Mouse (Mus musculus): ENCODE results near the gene Chga. TPM values are rescaled to one million over a fixed set of nuclear protein-coding genes. Genes with fewer than 3 reads are reported as not detected.

The Chga gene
- polyA plus RNA-seq, 1 experiment from 2014 or later: 24.8 TPM

DNA sequence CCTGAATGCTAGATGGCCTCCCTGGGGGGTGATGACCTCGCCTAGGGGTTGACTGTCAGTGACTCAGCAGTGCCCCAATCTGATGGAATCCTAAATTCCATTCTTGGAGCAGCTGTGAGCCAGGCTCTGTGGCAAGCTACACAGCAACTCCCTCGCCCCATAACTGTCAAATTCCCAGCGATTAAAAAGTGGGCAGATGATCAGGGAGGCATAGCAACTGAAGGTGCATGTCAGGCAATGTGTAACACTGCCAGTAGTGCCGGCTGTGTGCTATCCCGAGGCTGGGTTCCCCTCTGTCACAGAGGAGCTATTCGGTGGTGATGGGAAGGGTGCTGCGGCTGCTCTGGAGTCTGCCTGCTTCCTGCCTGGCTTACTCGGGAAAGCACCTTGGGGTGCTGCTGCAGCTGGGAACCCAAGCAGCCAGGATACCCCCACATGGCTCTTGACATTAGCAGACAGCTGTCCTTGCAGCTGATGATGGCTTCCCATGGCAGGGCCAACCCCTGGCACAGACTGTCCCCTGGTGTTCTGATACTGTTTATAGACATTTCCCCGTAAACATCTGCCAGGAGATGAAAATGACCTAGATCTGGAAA lies 31.6 kb downstream of the Chga start:
- 0 out of 2 replicates have a peak, but pooled peaks cover 2% of the 10 kb centered on the region for H3K36me3 ChIP-seq
- no peak overlapping the region for H3K4me2 ChIP-seq
- no peaks in the 10 kb centered on the region for H3K27me3 ChIP-seq (replicated peaks)
- H3K27ac ChIP-seq: no peak overlapping the region
- no peak overlapping the region for H3K4me3 ChIP-seq (replicated peaks)
- WGBS: 67% methylated on average over 9 of the region's 9 CpGs
- no peak overlapping the region for H3K9ac ChIP-seq
- no peaks in the 10 kb centered on the region for H3K4me1 ChIP-seq
- ATAC-seq (ENCODE audit: insufficient read depth, low FRiP score, low read depth): no peak
- H3K9me3 ChIP-seq: no peaks in the 10 kb centered on the region

DNA sequence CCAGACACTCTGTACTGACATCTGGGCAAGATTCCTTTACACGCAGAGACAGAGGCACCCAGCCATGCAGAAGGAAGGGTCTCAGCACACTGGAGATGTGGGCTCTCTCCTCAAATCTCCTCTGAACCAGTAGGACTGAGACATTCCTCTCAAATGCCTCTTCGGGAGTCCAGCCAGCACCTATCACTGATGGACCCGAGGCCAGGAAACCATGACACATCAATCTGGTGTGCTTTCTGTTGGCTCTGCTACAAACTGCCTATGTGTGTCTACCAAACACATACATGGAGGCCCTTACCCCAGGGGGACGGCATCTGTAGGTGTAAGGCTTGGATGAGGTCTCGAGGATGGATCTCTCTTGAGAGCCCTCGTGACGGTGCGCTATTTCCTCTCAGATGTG lies 32.3 kb downstream of the Chga start:
- H3K27me3 ChIP-seq (replicated peaks): no peaks in the 10 kb centered on the region
- 0 out of 2 replicates have a peak, but pooled peaks cover 2% of the 10 kb centered on the region for H3K36me3 ChIP-seq
- 81% methylated on average over 8 of the region's 8 CpGs for WGBS

DNA sequence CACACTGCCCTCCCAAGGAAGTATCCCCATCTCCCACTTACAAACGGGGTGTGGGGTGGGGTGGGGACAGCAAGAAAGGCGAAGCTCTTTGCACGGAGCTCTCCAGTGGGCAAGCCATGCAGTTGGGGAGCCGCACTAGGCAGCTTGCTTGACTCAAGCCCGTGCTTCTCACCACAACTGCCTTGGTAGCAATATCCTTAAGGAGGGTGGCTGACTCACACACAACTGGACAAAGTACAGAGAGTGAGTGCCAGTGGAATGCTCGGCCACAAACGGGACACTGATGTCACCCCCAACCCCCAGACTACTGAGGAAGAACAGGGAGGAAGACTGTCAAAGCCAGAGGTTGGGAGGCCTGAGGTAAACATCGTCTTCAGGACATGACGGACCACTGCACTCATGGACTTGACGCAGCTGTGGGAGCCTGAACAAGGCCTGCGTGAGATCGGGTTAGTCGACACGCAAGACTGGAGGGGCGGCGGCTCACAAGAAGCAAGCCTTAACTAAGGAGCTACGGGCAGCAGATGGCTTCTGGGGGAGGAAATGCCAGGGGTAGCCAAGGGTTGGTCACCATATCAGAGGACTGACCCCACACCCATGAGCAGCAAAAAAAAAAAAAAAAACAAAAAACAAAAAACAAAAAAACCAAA lies 36.1 kb downstream of the Chga start:
- Histone ChIP-seq H3K27me3 (replicated peaks) (no peaks in the 10 kb centered on the region), H3K4me3 (replicated peaks) (no peak overlapping the region), H3K9me3 (no peaks in the 10 kb centered on the region), H3K9ac (no peak overlapping the region), H3K27ac (no peak overlapping the region), H3K4me2 (no peak overlapping the region), H3K4me1 (peaks cover 9% of the 10 kb centered on the region), H3K36me3 (0 out of 2 replicates have a peak, but pooled peaks cover 2% of the 10 kb centered on the region)
- ATAC-seq (ENCODE audit: insufficient read depth, low FRiP score, low read depth): no peak
- WGBS: 85% methylated on average over 17 of the region's 17 CpGs

More for the DNA sequence above, 32.3 kb downstream of the Chga start:
- ATAC-seq (ENCODE audit: insufficient read depth, low FRiP score, low read depth): no peak
- no peak overlapping the region for H3K4me3 ChIP-seq (replicated peaks)
- H3K9me3 ChIP-seq: no peaks in the 10 kb centered on the region
- no peak overlapping the region for H3K27ac ChIP-seq
- no peak overlapping the region for H3K9ac ChIP-seq
- H3K4me2 ChIP-seq: no peak overlapping the region
- no peaks in the 10 kb centered on the region for H3K4me1 ChIP-seq

DNA sequence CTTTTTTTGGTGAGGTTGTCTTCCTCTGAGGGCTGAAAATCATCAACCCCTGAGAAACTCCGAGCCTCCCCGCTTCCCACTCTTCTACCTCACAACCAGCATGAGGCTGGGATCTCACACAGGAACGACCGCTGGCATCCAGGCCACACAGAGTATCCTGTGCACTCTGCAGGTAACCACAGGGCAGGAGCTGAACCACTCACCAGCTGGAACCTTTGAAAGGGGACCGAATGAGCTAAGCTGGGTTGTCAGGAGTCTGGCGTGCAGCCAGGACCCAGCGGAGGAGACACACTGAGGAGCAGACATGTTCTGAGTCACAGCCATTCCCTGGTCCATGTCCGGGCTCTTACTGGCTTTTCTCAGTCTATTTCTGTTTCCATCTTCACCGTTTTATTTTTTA lies 38.9 kb downstream of the Chga start:
- H3K27ac ChIP-seq: peak overlapping the region; percentile 23; the same call in 1 of the 2 replicates
- no peak overlapping the region for H3K4me2 ChIP-seq
- H3K4me1 ChIP-seq: peaks cover 9% of the 10 kb centered on the region
- ATAC-seq (ENCODE audit: insufficient read depth, low FRiP score, low read depth): no peak
- H3K9me3 ChIP-seq: no peaks in the 10 kb centered on the region
- no peak overlapping the region for H3K4me3 ChIP-seq (replicated peaks)
- no peaks in the 10 kb centered on the region for H3K36me3 ChIP-seq
- no peaks in the 10 kb centered on the region for H3K27me3 ChIP-seq (replicated peaks)
- 42% methylated on average over 9 of the region's 9 CpGs for WGBS
- no peak overlapping the region for H3K9ac ChIP-seq

DNA sequence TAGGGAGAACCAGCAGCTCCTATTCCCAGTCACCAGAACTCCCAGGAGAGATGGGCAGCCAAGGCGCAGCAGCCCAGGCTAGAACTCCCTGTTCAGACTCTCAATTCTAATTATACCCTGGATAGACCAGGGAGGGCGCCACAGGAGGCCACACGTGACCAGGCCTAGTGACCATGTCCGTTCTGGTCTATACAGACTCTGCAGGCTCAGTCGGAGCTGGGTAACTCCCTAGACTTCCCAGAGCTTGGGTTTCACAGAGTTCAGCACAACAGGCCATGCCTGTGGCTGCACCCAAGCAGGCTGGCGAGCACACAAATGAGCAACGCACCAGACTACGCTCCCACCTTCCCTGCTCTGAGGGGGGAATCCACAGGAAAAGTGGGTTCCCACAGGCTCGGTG lies 39.9 kb downstream of the Chga start:
- H3K27me3 ChIP-seq (replicated peaks): no peaks in the 10 kb centered on the region
- no peak overlapping the region for H3K4me2 ChIP-seq
- no peaks in the 10 kb centered on the region for H3K36me3 ChIP-seq
- peak overlapping the region; percentile 23; the same call in 1 of the 2 replicates for H3K27ac ChIP-seq
- no peak overlapping the region for H3K4me3 ChIP-seq (replicated peaks)
- H3K9me3 ChIP-seq: no peaks in the 10 kb centered on the region
- 81% methylated on average over 9 of the region's 9 CpGs for WGBS
- peaks cover 9% of the 10 kb centered on the region for H3K4me1 ChIP-seq
- no peak overlapping the region for H3K9ac ChIP-seq
- ATAC-seq (ENCODE audit: insufficient read depth, low FRiP score, low read depth): no peak

DNA sequence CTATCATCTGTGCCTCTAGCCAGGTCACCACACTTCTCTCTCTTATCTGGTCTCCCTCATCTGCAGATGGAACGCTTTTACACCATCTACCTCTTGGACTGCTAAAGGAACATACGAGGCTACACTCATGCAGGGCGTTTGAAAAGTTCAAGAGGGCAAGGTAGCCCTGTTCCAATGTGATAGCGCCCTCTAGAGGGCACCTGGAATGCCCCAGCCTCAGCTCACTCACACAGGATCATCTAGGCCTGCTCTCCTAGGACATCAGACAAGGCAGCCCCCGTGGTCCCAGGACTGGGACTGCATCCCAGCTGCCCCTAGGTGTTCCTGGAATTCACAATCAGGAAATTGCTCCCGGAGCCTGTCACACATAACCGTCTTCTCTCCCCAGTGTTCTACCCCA lies 41.6 kb downstream of the Chga start:
- Histone ChIP-seq H3K4me3 (replicated peaks) (no peak overlapping the region), H3K27ac (no peak overlapping the region), H3K27me3 (replicated peaks) (no peaks in the 10 kb centered on the region), H3K36me3 (no peaks in the 10 kb centered on the region), H3K9ac (no peak overlapping the region), H3K4me2 (no peak overlapping the region), H3K4me1 (peaks cover 13% of the 10 kb centered on the region), H3K9me3 (no peaks in the 10 kb centered on the region)
- WGBS: 66% methylated on average over 7 of the region's 7 CpGs
- ATAC-seq (ENCODE audit: insufficient read depth, low FRiP score, low read depth): no peak

DNA sequence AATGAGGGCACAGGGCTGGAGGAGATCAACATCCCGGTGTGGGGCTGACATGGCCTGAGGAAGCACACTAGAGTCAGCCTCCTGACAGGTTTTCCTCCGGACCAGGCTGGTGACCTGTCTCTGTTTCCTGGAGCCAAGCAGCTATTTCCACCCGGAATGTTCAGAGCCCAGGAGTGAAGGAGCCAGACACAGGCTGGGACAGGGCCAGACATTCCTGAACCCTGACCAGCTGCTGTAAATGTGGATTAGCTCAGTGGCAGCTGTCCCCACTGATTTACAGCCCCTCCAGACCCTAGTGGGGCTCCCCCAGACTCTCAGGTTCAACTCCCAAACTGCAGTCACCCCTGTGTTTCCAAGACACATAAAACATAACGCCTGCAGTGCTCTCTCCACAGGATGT lies 42.7 kb downstream of the Chga start:
- H3K9me3 ChIP-seq: no peaks in the 10 kb centered on the region
- peak overlapping the region; percentile 57 for H3K27ac ChIP-seq
- H3K4me2 ChIP-seq: no peak overlapping the region
- WGBS: 34% methylated on average over 4 of the region's 4 CpGs
- no peaks in the 10 kb centered on the region for H3K36me3 ChIP-seq
- peaks cover 16% of the 10 kb centered on the region for H3K4me1 ChIP-seq
- H3K4me3 ChIP-seq (replicated peaks): no peak overlapping the region
- no peaks in the 10 kb centered on the region for H3K27me3 ChIP-seq (replicated peaks)
- H3K9ac ChIP-seq: no peak overlapping the region
- ATAC-seq (ENCODE audit: insufficient read depth, low FRiP score, low read depth): peak; percentile 56; the same call in 1 of the 2 replicates

DNA sequence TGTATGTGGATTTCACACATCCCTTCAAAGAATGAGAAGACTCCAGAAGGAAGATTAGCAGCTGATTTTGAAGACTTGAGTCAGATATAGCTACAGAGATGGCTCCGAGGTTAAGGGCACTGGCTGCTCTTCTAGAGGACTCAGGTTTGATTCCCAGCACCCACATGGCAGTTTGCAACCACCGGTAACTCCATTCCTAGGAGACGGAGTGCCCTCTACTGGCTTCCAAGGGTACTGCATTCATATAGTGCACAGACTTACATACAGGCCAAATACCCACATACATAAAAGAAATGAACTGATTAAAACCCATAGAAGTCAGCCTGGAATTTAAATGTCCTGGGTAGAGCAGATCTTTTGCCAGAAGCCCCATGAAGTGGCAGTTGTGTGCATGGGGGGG lies 43.8 kb downstream of the Chga start:
- Histone ChIP-seq H3K4me2 (no peak overlapping the region), H3K4me3 (replicated peaks) (no peak overlapping the region), H3K27ac (no peak overlapping the region), H3K9ac (no peak overlapping the region), H3K36me3 (no peaks in the 10 kb centered on the region), H3K9me3 (no peaks in the 10 kb centered on the region), H3K27me3 (replicated peaks) (no peaks in the 10 kb centered on the region), H3K4me1 (peaks cover 10% of the 10 kb centered on the region)
- ATAC-seq (ENCODE audit: insufficient read depth, low FRiP score, low read depth): no peak
- 99% methylated on average over 3 of the region's 3 CpGs for WGBS

DNA sequence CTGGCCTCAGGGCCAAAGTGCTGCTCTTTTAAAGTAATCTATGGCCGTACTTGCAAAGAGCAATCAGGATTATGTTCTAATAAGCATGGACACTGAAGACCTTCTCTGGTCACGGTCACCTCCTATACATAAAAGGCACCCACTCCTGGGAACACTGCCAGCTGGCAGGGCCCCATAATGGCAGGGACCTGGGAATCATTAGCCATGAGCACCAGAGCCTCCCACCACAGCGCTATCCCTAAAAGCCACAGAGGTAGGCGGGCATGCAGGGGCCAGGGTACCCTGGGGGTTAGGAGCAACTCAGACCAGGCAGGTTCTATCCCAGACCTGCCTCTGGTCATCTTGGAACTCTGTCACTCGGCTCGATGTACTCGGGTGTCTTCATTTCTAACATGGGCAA lies 45.0 kb downstream of the Chga start:
- Histone ChIP-seq H3K4me1 (peaks cover 7% of the 10 kb centered on the region; the same call in 1 of the 2 replicates), H3K36me3 (peaks cover 2% of the 10 kb centered on the region; the same call in 1 of the 2 replicates), H3K27ac (no peak overlapping the region)

DNA sequence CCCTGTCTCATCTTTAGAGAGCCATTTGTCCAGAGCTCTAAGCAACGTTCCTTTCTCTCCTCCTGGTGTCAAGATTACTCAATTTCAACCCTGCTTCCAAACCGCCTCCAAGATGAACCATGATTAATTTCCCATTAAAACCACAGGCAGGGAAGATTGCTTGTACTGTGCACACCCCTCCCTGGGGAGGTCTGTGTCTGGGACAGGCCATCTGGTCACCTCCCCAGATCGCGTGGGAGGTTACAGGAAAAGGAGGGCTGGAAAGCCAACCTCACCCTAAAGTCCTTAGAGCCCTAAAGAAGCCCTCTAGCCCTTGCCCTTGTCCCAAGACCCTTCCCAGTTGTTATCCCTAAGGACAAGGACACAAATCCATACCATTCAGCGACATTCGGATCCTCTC lies 45.6 kb downstream of the Chga start:
- ATAC-seq (ENCODE audit: insufficient read depth, low FRiP score, low read depth): no peak
- H3K27ac ChIP-seq: no peak overlapping the region
- H3K9ac ChIP-seq: no peak overlapping the region
- no peak overlapping the region for H3K4me2 ChIP-seq
- no peak overlapping the region for H3K4me3 ChIP-seq (replicated peaks)
- H3K4me1 ChIP-seq: peaks cover 7% of the 10 kb centered on the region; the same call in 1 of the 2 replicates
- H3K36me3 ChIP-seq: peaks cover 3% of the 10 kb centered on the region; the same call in 1 of the 2 replicates
- 67% methylated on average over 6 of the region's 6 CpGs for WGBS
- H3K9me3 ChIP-seq: no peaks in the 10 kb centered on the region
- no peaks in the 10 kb centered on the region for H3K27me3 ChIP-seq (replicated peaks)

More for the DNA sequence above, 45.0 kb downstream of the Chga start:
- 0 out of 2 replicates have a peak, but pooled peaks have one; percentile 19 for ATAC-seq (ENCODE audit: insufficient read depth, low FRiP score, low read depth)
- Histone ChIP-seq H3K9ac (no peak overlapping the region), H3K4me3 (replicated peaks) (no peak overlapping the region), H3K4me2 (no peak overlapping the region), H3K27me3 (replicated peaks) (no peaks in the 10 kb centered on the region), H3K9me3 (no peaks in the 10 kb centered on the region)
- WGBS: 83% methylated on average over 7 of the region's 7 CpGs

DNA sequence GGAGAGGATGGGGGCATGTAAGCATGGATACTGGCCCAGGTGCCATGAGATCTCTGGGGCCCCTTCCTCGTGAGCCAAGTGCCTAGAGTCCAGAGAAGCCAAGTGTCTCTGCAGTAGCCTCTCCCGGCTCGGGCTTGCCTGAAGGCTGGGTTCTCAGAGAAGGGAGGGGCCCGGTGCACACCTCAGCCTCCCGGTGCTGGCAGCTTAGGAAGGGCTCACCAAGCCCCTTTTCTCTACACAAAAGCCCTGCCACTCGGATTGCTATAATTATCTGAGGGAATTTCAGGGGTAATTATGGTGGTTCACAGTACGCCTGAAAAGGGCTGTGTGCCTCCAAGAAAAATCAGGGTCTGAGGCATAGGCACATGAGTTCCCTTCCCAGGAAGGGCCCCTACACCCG lies 47.1 kb downstream of the Chga start:
- Histone ChIP-seq H3K4me2 (no peak overlapping the region), H3K27me3 (replicated peaks) (no peaks in the 10 kb centered on the region), H3K4me1 (peaks cover 7% of the 10 kb centered on the region; the same call in 1 of the 2 replicates), H3K9me3 (no peaks in the 10 kb centered on the region), H3K4me3 (replicated peaks) (no peak overlapping the region), H3K36me3 (peaks cover 3% of the 10 kb centered on the region; the same call in 1 of the 2 replicates), H3K9ac (no peak overlapping the region), H3K27ac (no peak overlapping the region)
- 46% methylated on average over 8 of the region's 8 CpGs for whole genome bisulfite sequencing
- ATAC-seq (ENCODE audit: insufficient read depth, low FRiP score, low read depth): no peak

DNA sequence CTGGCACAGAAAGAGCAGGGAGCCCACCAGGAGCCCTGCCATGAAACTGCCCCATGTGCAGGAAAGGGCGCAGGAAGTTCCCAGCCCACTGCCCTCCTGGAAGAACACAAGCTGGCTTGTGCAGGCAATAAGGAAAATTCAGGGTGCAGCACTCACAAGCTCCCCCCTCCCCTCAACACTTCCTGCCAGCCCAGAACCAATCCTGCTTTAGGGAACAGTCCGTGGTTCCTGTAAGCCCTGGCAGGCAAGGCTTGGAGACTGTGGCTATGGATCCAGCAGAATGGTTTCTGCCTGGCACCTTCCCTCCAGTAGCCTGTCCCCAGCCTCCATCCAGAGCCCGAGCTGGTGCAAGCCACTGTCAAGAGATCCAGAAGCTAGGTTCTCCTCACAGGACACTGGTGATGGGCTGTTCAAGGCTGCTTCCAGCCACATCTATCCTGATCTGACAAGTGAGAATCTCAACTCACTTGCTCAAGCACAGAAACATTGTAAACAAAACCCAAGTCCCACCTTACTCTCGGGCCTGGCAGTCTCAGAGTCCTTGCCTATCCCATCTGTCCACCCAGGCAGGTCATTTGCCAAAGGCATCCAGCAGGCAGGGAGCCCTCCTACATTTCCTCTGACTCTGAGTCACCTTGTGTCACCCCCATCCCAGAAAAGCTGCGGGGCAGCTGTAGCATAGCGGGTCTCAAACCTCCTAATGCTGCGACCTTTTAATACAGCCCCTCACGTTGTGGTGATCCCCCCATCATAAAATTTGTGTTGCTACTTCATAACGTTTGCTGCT lies 47.7 kb downstream of the Chga start:
- Histone ChIP-seq H3K4me1 (peaks cover 7% of the 10 kb centered on the region; the same call in 1 of the 2 replicates), H3K36me3 (peaks cover 3% of the 10 kb centered on the region; the same call in 1 of the 2 replicates), H3K27ac (no peak overlapping the region), H3K4me3 (replicated peaks) (no peak overlapping the region), H3K27me3 (replicated peaks) (no peaks in the 10 kb centered on the region), H3K9me3 (no peaks in the 10 kb centered on the region), H3K9ac (no peak overlapping the region), H3K4me2 (no peak overlapping the region)
- WGBS: 72% methylated on average over 9 of the region's 9 CpGs
- ATAC-seq (ENCODE audit: insufficient read depth, low FRiP score, low read depth): no peak

Measured in stomach, embryonic 15.5 days (tissue).